Mouse (Mus musculus) retina, postnatal 7 days (tissue): ENCODE measurements around the gene Atxn3.

Experiments
- DNase-seq: peaks from one replicate; pipeline ENCODE4 v3.0.0-alpha.2; 2012; ENCODE audit warnings: low read depth, low spot score

The Atxn3 gene

GRCm38 (mm10) chr12:101891066-101891465 is 67.0 kb downstream of the Atxn3 start:
- DNase-seq: no peak

- no peak for DNase-seq
These were observed 68.7 kb downstream of the Atxn3 start for GRCm38 (mm10) chr12:101889351-101889750.

GRCm38 (mm10) chr12:101888312-101888711 is 69.7 kb downstream of the Atxn3 start:
- no peak for DNase-seq

DNA sequence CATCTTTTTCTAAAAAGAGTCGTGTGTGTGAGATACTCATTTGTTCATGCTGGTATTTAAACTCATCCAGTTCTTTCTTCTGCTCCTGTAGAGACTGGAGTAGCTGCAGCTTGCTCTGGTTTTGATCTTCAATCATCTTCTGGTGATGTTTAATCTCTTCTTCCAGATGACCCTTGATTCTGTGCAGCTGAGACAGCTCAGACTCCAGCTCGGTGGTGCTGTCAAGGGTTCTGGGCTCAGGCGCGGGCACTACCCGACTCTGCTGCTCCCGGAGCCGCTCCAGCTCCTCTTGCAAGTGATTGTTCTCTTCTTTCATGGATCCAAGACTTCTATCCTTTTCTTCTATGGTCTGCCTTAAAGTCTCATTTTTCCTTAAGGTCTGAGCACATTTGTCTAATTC is 73.1 kb downstream of the Atxn3 start:
- DNase-seq: no peak

GRCm38 (mm10) chr12:101876374-101876773 is 81.7 kb downstream of the Atxn3 start:
- DNase-seq: no peak

DNA sequence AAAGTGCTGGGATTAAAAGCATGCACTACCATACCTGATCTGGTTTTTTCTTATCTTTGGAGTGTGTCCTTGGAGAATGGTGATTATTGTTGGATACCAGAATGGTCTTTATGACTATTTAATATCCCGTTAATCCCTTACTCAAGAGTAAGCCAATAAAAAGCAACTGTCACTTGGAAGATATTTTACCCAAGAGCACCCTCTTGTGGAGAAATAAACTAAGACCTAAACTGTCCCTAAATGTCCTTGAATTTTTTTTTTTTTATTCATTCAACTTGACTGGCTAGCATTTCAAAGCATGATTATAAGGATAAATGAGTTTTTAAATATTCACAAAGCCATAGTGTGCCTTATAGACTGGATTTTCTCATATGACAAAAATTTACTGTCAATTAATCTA is 82.9 kb downstream of the Atxn3 start:
- peak; percentile 51 for DNase-seq
